ENCODE assay signal across 21 mouse cellular contexts in genomic region chr5:36904703-36905102, GRCm38 (mm10). TPM values are rescaled to one million over a fixed set of nuclear protein-coding genes. Genes with fewer than 3 reads are reported as not detected.
DNase-seq lines count a peak whose midpoint lies in the region; ATAC-seq and TF ChIP-seq lines count a peak whose summit lies in the region.
"Had no signal": no experiment of that assay in that cellular context is flagged by ENCODE, and none has a peak within 500 bp of the region (broad histone marks: within the 10 kb centered on the region; RNA-seq: fewer than 3 reads in every experiment).

No protein-coding gene starts in this region.

- no peak overlapping the region for H3K4me3 ChIP-seq in cerebellum, adult 2 months (replicated peaks; ENCODE audit: insufficient read depth, low read depth, low read length)
- no peak overlapping the region for H3K4me3 ChIP-seq in hindbrain, embryonic 16.5 days (ENCODE audit: low read length)
- H3K4me3 ChIP-seq in hindbrain, embryonic 12.5 days: no peak overlapping the region
- H3K4me3 ChIP-seq in layer of hippocampus, adult 2 months: no peak overlapping the region
- H3K4me3 ChIP-seq: embryonic facial prominence, embryonic 13.5 days; embryonic facial prominence, embryonic 15.5 days; erythroblast, embryonic 14.5 days; forebrain, embryonic 10.5 days; forebrain, embryonic 12.5 days had no signal

- no peak for DNase-seq in cerebellum, adult 2 months
- no peak for DNase-seq in cerebellum, adult 9-10 months
- DNase-seq in layer of hippocampus, adult 2 months (ENCODE audit: low spot score in 2 of 2): no peak
- no peak for DNase-seq in layer of hippocampus, postnatal 14 days (ENCODE audit: low spot score in 2 of 2)
- DNase-seq in urinary bladder, postnatal 14 days (ENCODE audit: low spot score): peak; percentile 5
- no peak for DNase-seq in urinary bladder, postnatal 10 days (ENCODE audit: low spot score)
- DNase-seq: adrenal gland, postnatal 25 days; B cell, adult 2 months; embryo, embryonic 11 days had no signal

- no peak for ATAC-seq in hindbrain, embryonic 16.5 days
- no peak for ATAC-seq in hindbrain, embryonic 12.5 days (ENCODE audit: low FRiP score)
- ATAC-seq: CD4-positive, CD25-positive, alpha-beta regulatory T cell, adult 4 months; forebrain, embryonic 14.5 days; forebrain, embryonic 16.5 days had no signal

- peak overlapping the region; percentile 22; the same call in 1 of the 2 replicates for H3K9ac ChIP-seq in hindbrain, embryonic 16.5 days (ENCODE audit: low read depth, low read length)
- H3K9ac ChIP-seq in hindbrain, embryonic 12.5 days: no peak overlapping the region
- H3K9ac ChIP-seq: embryonic facial prominence, embryonic 13.5 days; embryonic facial prominence, embryonic 15.5 days; forebrain, embryonic 12.5 days had no signal

- H3K36me3 ChIP-seq in hindbrain, embryonic 16.5 days (ENCODE audit: control insufficient read depth, insufficient read depth, low read length): no peaks in the 10 kb centered on the region
- no peaks in the 10 kb centered on the region for H3K36me3 ChIP-seq in hindbrain, embryonic 12.5 days
- H3K36me3 ChIP-seq: embryonic facial prominence, embryonic 13.5 days; embryonic facial prominence, embryonic 15.5 days; forebrain, embryonic 10.5 days; forebrain, embryonic 12.5 days had no signal

- no peak for TF ChIP-seq CTCF in cerebellum, adult 2 months (IDR thresholded peaks at IDR 0.05; ENCODE audit: borderline replicate concordance, insufficient read depth, low read depth, low read length)
- no peak for TF ChIP-seq CTCF in layer of hippocampus, adult 2 months (conservative IDR thresholded peaks at IDR 0.05)

- no peaks in the 10 kb centered on the region for H3K27me3 ChIP-seq in cerebellum, adult 2 months (ENCODE audit: control insufficient read depth, insufficient read depth, low read length)
- no peaks in the 10 kb centered on the region for H3K27me3 ChIP-seq in hindbrain, embryonic 16.5 days (replicated peaks; ENCODE audit: control insufficient read depth, insufficient read depth, low read length)
- H3K27me3 ChIP-seq in hindbrain, embryonic 12.5 days: 0 out of 2 replicates have a peak, but pooled peaks cover 3% of the 10 kb centered on the region
- H3K27me3 ChIP-seq: embryonic facial prominence, embryonic 13.5 days; embryonic facial prominence, embryonic 15.5 days; forebrain, embryonic 12.5 days had no signal

- H3K4me2 ChIP-seq in hindbrain, embryonic 16.5 days (ENCODE audit: low read length): no peak overlapping the region
- no peak overlapping the region for H3K4me2 ChIP-seq in hindbrain, embryonic 12.5 days (replicated peaks)
- H3K4me2 ChIP-seq: embryonic facial prominence, embryonic 13.5 days; embryonic facial prominence, embryonic 15.5 days; forebrain, embryonic 12.5 days had no signal

- peak overlapping the region; percentile 87 for H3K27ac ChIP-seq in cerebellum, adult 2 months (ENCODE audit: insufficient read depth, low read length)
- H3K27ac ChIP-seq in hindbrain, embryonic 16.5 days (ENCODE audit: low read depth, low read length): peak overlapping the region; percentile 59
- H3K27ac ChIP-seq in hindbrain, embryonic 12.5 days: no peak overlapping the region
- H3K27ac ChIP-seq in layer of hippocampus, adult 2 months: peak overlapping the region; percentile 43; the same call in 1 of the 2 replicates
- H3K27ac ChIP-seq: embryonic facial prominence, embryonic 13.5 days; embryonic facial prominence, embryonic 15.5 days; forebrain, embryonic 10.5 days; forebrain, embryonic 12.5 days had no signal

- TF ChIP-seq POLR2A in cerebellum, adult 2 months (IDR thresholded peaks at IDR 0.05; ENCODE audit: borderline replicate concordance, insufficient read depth, low read length): no peak

- peaks cover 75% of the 10 kb centered on the region for H3K4me1 ChIP-seq in cerebellum, adult 2 months (ENCODE audit: control insufficient read depth, insufficient read depth, low read length)
- H3K4me1 ChIP-seq in hindbrain, embryonic 16.5 days (ENCODE audit: control insufficient read depth, insufficient read depth, low read depth, low read length): peaks cover 23% of the 10 kb centered on the region
- peaks cover 8% of the 10 kb centered on the region; the same call in 1 of the 2 replicates for H3K4me1 ChIP-seq in hindbrain, embryonic 12.5 days
- H3K4me1 ChIP-seq: embryonic facial prominence, embryonic 15.5 days had no signal

- WGBS in cerebellum, adult 2 months: 10% methylated on average over 9 of the region's 9 CpGs
- 79% methylated on average over 9 of the region's 9 CpGs for whole genome bisulfite sequencing in hindbrain, embryonic 16.5 days
- 82% methylated on average over 9 of the region's 9 CpGs for WGBS in hindbrain, embryonic 12.5 days

- no peaks in the 10 kb centered on the region for H3K9me3 ChIP-seq in hindbrain, embryonic 16.5 days (ENCODE audit: control insufficient read depth, low read length)
- H3K9me3 ChIP-seq in hindbrain, embryonic 12.5 days (replicated peaks): no peaks in the 10 kb centered on the region
- H3K9me3 ChIP-seq: embryonic facial prominence, embryonic 13.5 days; embryonic facial prominence, embryonic 15.5 days; forebrain, embryonic 10.5 days; forebrain, embryonic 12.5 days had no signal

RNA-seq across cellular contexts. Expression of gene Ppp2r2c, which starts 36.4 kb away (rescaled TPM):
- polyA plus RNA-seq in cerebellum, adult 2 months (2012; rRNA removed): 259 and 273 TPM in 2 replicates
- 52.4 and 58.2 TPM in 2 replicates for polyA plus RNA-seq in hindbrain, embryonic 16.5 days (2015; fragmentation: Nextera tagmentation; extraction: Ambion mirVana)
- polyA plus RNA-seq in hindbrain, embryonic 12.5 days (2016; fragmentation: Nextera tagmentation; extraction: Ambion mirVana): 7.6 and 8.0 TPM in 2 replicates
- total RNA-seq in layer of hippocampus, adult 2 months (2021): 100 to 1,000 TPM; 375 to 387 TPM
- 100 to 1,000 TPM; 355 to 364 TPM for total RNA-seq in layer of hippocampus, postnatal 14 days (2021)
- total RNA-seq: common myeloid progenitor, adult 5-6 weeks; MEL had no signal
- polyA plus RNA-seq: CD4-positive, CD25-positive, alpha-beta regulatory T cell, adult 4 months; erythroblast, embryonic 14.5 days had no signal
